Mouse (Mus musculus): ENCODE results near the gene Ly6g6c. TPM values are rescaled to one million over a fixed set of nuclear protein-coding genes. Genes with fewer than 3 reads are reported as not detected.
A peak's percentile ranks its signal among the peaks of the same experiment; 100 is the strongest.

Ly6g6c gene
- polyA plus RNA-seq, 1 experiment = 1.6 TPM

- H3K4me1 ChIP-seq (ENCODE audit: control insufficient read depth, insufficient read depth, low read length) = no peaks in the 10 kb centered on the region
- WGBS = 85% methylated on average over 11 of the region's 11 CpGs
- H3K27ac ChIP-seq (ENCODE audit: control insufficient read depth, insufficient read depth, low read depth, low read length, poor library complexity) = no peak overlapping the region; the same call in 1 of the 2 replicates
- TF ChIP-seq POLR2A (IDR thresholded peaks at IDR 0.05; ENCODE audit: borderline replicate concordance, control insufficient read depth, low read depth, low read length) (no peak), CTCF (IDR thresholded peaks at IDR 0.05; ENCODE audit: control insufficient read depth, insufficient read depth, low read length) (no peak)
- no peak overlapping the region for H3K4me3 ChIP-seq (replicated peaks; ENCODE audit: control insufficient read depth, low read depth, low read length)
These were observed 25.9 kb upstream of the Ly6g6c start for GRCm38 (mm10) chr17:35039121-35039873.

GRCm38 (mm10) chr17:35043794-35044193 is 21.4 kb upstream of the Ly6g6c start:
- H3K4me1 ChIP-seq (ENCODE audit: control insufficient read depth, insufficient read depth, low read length) = peaks cover 3% of the 10 kb centered on the region; the same call in 1 of the 2 replicates
- TF ChIP-seq POLR2A (IDR thresholded peaks at IDR 0.05; ENCODE audit: borderline replicate concordance, control insufficient read depth, low read depth, low read length) (no peak), CTCF (IDR thresholded peaks at IDR 0.05; ENCODE audit: control insufficient read depth, insufficient read depth, low read length) (no peak)
- WGBS = 86% methylated on average over 4 of the region's 4 CpGs
- no peak overlapping the region for H3K4me3 ChIP-seq (replicated peaks; ENCODE audit: control insufficient read depth, low read depth, low read length)
- no peak overlapping the region for H3K27ac ChIP-seq (ENCODE audit: control insufficient read depth, insufficient read depth, low read depth, low read length, poor library complexity)

DNA sequence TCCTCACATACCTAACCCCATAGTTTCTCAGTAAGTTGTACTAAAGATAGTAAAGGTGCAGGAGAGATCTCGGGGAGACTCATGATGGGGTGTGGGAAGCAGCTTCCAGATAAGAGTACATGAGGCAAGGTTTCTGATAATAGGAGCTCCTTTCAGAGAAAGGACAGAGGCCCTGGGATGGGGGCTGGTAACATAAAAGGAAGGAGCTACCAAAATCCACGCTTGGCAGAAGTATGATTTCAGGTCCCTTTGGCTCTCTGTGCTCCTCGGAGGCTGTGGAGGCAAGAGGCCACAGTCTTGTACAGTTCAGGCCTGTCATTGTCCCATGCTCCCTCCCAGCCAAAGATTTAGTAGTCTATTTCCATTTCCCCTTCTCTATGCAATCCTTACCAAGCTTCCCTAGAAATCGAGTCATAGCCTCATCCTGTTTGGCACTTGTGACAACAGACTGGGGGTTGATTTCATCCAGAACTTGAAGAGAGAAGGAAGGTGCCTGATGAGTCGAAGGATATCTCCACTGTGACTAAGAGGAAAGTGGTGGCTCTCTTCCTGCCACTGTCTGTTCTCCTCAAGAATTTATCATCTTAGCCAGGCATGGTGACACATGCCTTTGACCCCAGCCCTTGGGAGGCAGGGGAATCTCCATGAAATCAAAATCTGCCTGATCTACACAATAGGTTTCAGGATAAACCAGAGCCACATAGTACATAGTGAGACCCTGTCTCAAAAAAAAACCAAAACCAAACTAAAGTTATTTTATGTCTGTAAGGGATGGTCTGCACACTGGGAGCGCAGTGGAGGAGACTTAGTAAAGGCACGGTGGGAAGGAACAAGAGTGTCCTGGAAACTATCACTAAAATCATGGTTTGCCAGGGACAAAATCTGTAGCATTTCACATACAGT is 20.0 kb upstream of the Ly6g6c start:
- 46% methylated on average over 7 of the region's 7 CpGs for WGBS
- TF ChIP-seq CTCF (IDR thresholded peaks at IDR 0.05; ENCODE audit: control insufficient read depth, insufficient read depth, low read length) (no peak), POLR2A (IDR thresholded peaks at IDR 0.05; ENCODE audit: borderline replicate concordance, control insufficient read depth, low read depth, low read length) (no peak)
- Histone ChIP-seq H3K27ac (ENCODE audit: control insufficient read depth, insufficient read depth, low read depth, low read length, poor library complexity) (no peak overlapping the region), H3K4me3 (replicated peaks; ENCODE audit: control insufficient read depth, low read depth, low read length) (peak overlapping the region; percentile 65), H3K4me1 (ENCODE audit: control insufficient read depth, insufficient read depth, low read length) (peaks cover 3% of the 10 kb centered on the region; the same call in 1 of the 2 replicates)

- TF ChIP-seq CTCF (IDR thresholded peaks at IDR 0.05; ENCODE audit: control insufficient read depth, insufficient read depth, low read length) (no peak), POLR2A (IDR thresholded peaks at IDR 0.05; ENCODE audit: borderline replicate concordance, control insufficient read depth, low read depth, low read length) (peak; percentile 65; the same call in 1 of the 2 replicates)
- Histone ChIP-seq H3K27ac (ENCODE audit: control insufficient read depth, insufficient read depth, low read depth, low read length, poor library complexity) (peak overlapping the region; percentile 85), H3K4me1 (ENCODE audit: control insufficient read depth, insufficient read depth, low read length) (peaks cover 3% of the 10 kb centered on the region; the same call in 1 of the 2 replicates), H3K4me3 (replicated peaks; ENCODE audit: control insufficient read depth, low read depth, low read length) (peak overlapping the region; percentile 65)
- WGBS = 2% methylated on average over 48 of the region's 48 CpGs
These were observed 19.1 kb upstream of the Ly6g6c start for GRCm38 (mm10) chr17:35045807-35046680.

GRCm38 (mm10) chr17:35046681-35047455 is 18.3 kb upstream of the Ly6g6c start, which contains the start of gene Msh5:
TSS of gene Msh5 (minus strand) at chr17:35046745.
- WGBS = under 1% methylated on average over 33 of the region's 33 CpGs
- Histone ChIP-seq H3K4me1 (ENCODE audit: control insufficient read depth, insufficient read depth, low read length) (peaks cover 3% of the 10 kb centered on the region; the same call in 1 of the 2 replicates), H3K27ac (ENCODE audit: control insufficient read depth, insufficient read depth, low read depth, low read length, poor library complexity) (peak within 1 kb of the TSS; percentile 87), H3K4me3 (replicated peaks; ENCODE audit: control insufficient read depth, low read depth, low read length) (peak within 1 kb of the TSS; percentile 65)
- TF ChIP-seq CTCF (IDR thresholded peaks at IDR 0.05; ENCODE audit: control insufficient read depth, insufficient read depth, low read length) (no peak), POLR2A (IDR thresholded peaks at IDR 0.05; ENCODE audit: borderline replicate concordance, control insufficient read depth, low read depth, low read length) (peak; percentile 43; the same call in 1 of the 2 replicates)

DNA sequence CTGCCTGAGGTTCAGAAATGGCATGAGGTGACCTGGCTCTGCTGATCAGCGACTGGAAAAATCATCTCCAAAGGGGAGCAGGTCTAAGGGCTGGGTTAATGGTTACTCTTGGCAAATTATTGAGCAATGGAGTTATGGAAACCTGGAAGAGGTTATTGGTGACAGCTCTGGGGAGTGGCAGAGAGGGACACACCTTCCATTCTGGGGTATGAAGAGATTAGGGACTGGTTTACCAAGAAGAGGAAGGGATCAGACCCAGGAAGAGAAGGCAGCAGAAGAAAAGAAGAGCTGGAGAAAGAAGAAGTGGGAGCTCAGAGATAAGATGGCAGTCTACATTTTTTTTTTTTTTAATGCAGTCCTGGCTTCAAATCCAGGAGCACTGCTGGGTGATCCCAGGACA is 17.5 kb upstream of the Ly6g6c start:
- H3K27ac ChIP-seq (ENCODE audit: control insufficient read depth, insufficient read depth, low read depth, low read length, poor library complexity) = peak overlapping the region; percentile 87
- peaks cover 5% of the 10 kb centered on the region; the same call in 1 of the 2 replicates for H3K4me1 ChIP-seq (ENCODE audit: control insufficient read depth, insufficient read depth, low read length)
- WGBS = 9% methylated on average over 1 of the region's 1 CpGs
- no peak overlapping the region for H3K4me3 ChIP-seq (replicated peaks; ENCODE audit: control insufficient read depth, low read depth, low read length)
- no peak for TF ChIP-seq POLR2A (IDR thresholded peaks at IDR 0.05; ENCODE audit: borderline replicate concordance, control insufficient read depth, low read depth, low read length)
- TF ChIP-seq CTCF (IDR thresholded peaks at IDR 0.05; ENCODE audit: control insufficient read depth, insufficient read depth, low read length) = no peak
